Mouse (Mus musculus): ENCODE measurements around the gene BC030499. TPM values are rescaled to one million over a fixed set of nuclear protein-coding genes. Genes with fewer than 3 reads are reported as not detected.

BC030499 gene
- 0.26 and 0.37 TPM in 2 replicates for polyA plus RNA-seq (2015; fragmentation: Nextera tagmentation; extraction: Ambion mirVana)

DNA sequence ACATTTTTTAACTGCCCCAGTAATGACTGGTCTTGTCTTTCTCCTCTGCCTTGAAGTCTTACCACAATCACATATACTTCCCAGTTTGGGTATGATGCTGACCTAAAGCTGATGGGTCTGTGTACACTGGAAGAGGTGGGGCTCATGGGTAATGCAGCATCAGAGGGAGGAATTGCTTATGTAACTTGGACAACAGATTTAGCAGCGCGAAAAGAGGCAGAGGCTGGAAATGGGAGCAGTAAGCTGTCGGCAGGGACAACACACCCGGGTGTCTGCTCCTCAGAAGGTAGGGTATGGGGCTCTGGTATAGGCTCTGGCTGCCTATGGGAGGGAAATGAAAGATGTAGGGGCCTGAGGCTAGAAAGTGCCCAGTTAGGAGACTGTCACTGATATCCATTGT, at the start of gene BC030499:
Gene BC030499 (plus strand): TSS at position 188 of the 400 bp plus-strand sequence.
- WGBS = 87% methylated on average over 4 of the region's 4 CpGs

DNA sequence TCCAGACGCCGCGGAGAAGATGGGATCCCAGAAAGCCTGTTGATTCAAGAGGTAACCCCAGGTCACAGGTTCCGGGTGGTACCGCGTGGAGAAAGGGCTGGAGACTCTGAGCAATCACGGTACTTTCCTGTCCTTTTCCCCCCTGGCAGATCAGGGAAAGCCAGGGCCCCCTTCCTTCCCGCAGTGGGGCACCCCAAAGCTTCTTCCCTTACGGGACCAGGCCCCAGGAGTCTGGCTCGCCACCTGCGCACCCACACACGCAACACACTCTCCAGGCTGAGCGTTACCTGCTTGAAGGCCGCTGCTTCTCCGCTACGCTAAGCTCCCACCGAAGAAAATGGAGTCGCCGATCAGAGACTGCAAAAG, 45.4 kb upstream of the BC030499 start:
- H3K27me3 ChIP-seq (replicated peaks) = no peaks in the 10 kb centered on the region
- peak overlapping the region; percentile 76 for H3K4me3 ChIP-seq (replicated peaks)
- H3K9ac ChIP-seq = peak overlapping the region; percentile 82
- under 1% methylated on average over 19 of the region's 19 CpGs for WGBS
- peak overlapping the region; percentile 71 for H3K4me2 ChIP-seq
- ATAC-seq (ENCODE audit: insufficient read depth, low FRiP score, low read depth) = no peak
- H3K36me3 ChIP-seq = 0 out of 2 replicates have a peak, but pooled peaks cover 5% of the 10 kb centered on the region
- no peaks in the 10 kb centered on the region for H3K9me3 ChIP-seq
- H3K4me1 ChIP-seq = peaks cover 15% of the 10 kb centered on the region
- H3K27ac ChIP-seq = peak overlapping the region; percentile 99

More for the DNA sequence above, at the start of gene BC030499:
- Histone ChIP-seq H3K36me3 (peaks cover 38% of the 10 kb centered on the region), H3K27me3 (replicated peaks) (no peaks in the 10 kb centered on the region), H3K4me3 (replicated peaks) (no peak within 1 kb of the TSS), H3K9me3 (no peaks in the 10 kb centered on the region), H3K9ac (no peak within 1 kb of the TSS), H3K4me2 (no peak within 1 kb of the TSS), H3K4me1 (no peaks in the 10 kb centered on the region), H3K27ac (no peak within 1 kb of the TSS)
- ATAC-seq (ENCODE audit: insufficient read depth, low FRiP score, low read depth) = no peak

DNA sequence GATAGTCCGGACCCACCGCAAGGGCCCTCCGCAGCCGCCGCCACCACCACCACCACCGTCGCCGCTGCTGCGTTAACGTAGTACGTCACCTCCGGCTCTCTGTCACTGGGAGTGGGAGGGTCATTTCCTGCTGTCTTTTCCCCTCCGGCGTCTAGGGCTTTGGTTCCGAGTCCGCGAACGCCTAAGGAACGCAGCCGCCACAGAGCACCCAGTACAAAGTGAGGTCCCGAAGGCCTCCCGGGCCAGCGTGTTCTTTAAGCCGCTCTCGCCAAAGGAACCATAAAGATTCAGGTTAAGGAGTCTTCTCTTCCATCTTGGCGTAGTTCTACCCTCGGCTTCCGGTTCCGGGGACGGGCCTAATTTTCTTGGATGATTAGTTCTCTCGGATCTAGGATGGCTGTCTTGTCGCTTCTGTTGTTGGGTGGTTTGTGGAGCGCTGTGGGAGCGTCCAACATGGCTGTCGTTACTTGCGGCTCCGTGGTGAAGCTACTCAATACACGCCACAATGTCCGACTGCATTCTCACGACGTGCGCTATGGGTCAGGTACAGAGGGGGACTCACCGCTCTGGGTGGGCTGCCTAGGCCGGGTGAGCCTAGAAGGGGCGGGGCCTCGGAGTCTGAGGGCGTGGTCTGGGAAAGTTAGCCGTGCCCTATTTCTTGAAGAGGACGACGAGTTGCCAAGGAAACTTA, 44.9 kb upstream of the BC030499 start, which contains the start of the genes Sdf2 and Supt6:
Gene Sdf2 (plus strand): TSS at position 120 of the 691 bp plus-strand sequence.
Gene Supt6 (minus strand): TSS at position 361 of the 691 bp plus-strand sequence.
- WGBS = 0% methylated on average over 50 of the region's 50 CpGs
- ATAC-seq (ENCODE audit: insufficient read depth, low FRiP score, low read depth) = peak; percentile 88

DNA sequence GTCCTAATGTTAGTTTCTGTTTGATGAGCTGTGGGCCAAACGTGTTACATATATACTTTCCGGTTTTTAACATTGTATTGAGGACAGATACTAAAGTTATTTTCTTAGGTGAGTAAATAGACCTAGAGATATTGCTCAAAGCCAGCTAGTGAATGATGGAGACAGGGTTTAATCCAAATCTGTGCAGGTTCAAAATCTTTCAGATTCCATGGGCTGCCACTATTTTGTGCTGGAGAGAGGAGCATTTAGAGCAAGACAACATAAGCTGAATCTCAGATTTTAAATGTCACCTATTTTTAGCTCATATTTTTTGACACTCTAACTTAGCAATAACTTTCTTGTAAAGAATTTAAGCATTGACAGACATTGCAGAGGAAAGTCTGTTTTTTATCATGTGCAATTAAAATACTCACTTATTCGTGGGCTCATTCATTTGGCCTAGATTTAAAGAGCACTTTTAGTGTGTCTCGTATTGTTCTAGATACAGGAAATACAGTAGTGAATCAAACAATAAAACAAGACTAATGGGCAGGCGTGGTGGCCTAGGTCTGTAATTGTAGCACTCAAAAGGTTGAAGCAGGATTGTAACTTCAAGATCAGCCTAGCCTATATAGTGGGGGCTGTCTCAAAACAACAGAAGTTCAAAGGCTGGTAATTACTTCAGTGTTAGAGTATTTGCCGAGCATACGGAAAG, 44.2 kb upstream of the BC030499 start:
- peak overlapping the region; percentile 76 for H3K4me3 ChIP-seq (replicated peaks)
- no peaks in the 10 kb centered on the region for H3K9me3 ChIP-seq
- H3K4me1 ChIP-seq = peaks cover 15% of the 10 kb centered on the region
- H3K27ac ChIP-seq = peak overlapping the region; percentile 99
- H3K27me3 ChIP-seq (replicated peaks) = no peaks in the 10 kb centered on the region
- no peak for ATAC-seq (ENCODE audit: insufficient read depth, low FRiP score, low read depth)
- H3K36me3 ChIP-seq = peaks cover 6% of the 10 kb centered on the region; the same call in 1 of the 2 replicates
- H3K4me2 ChIP-seq = peak overlapping the region; percentile 60
- 0 out of 2 replicates have a peak overlapping the region, but pooled peaks have one; percentile 82 for H3K9ac ChIP-seq
- WGBS = 34% methylated on average over 7 of the region's 7 CpGs

More for the DNA sequence above, 44.9 kb upstream of the BC030499 start, which contains the start of the genes Sdf2 and Supt6:
- Histone ChIP-seq H3K9ac (peak within 1 kb of the TSS; percentile 82), H3K27me3 (replicated peaks) (no peaks in the 10 kb centered on the region), H3K4me1 (peaks cover 15% of the 10 kb centered on the region), H3K4me3 (replicated peaks) (peak within 1 kb of the TSS; percentile 76), H3K27ac (peak within 1 kb of the TSS; percentile 99), H3K36me3 (0 out of 2 replicates have a peak, but pooled peaks cover 2% of the 10 kb centered on the region), H3K4me2 (peak within 1 kb of the TSS; percentile 71), H3K9me3 (no peaks in the 10 kb centered on the region)

DNA sequence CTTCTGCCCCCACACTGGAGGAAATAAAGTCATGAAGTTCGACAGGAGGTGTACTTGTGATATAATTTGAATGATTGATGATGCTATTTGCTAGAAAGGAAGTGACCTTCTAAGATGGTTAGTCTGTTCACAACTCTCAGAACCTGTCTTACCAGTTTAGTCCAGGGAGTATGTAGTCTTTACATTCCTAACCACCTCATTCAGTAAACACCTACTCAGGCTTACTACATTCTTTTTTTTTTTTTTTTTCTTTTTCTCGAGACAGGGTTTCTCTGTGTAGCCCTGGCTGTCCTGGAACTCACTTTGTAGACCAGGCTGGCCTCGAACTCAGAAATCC, 43.7 kb upstream of the BC030499 start:
- peak overlapping the region; percentile 99 for H3K27ac ChIP-seq
- no peak overlapping the region for H3K9ac ChIP-seq
- 44% methylated on average over 3 of the region's 3 CpGs for WGBS
- H3K4me1 ChIP-seq = peaks cover 15% of the 10 kb centered on the region
- H3K4me2 ChIP-seq = peak overlapping the region; percentile 60
- H3K27me3 ChIP-seq (replicated peaks) = no peaks in the 10 kb centered on the region
- H3K9me3 ChIP-seq = no peaks in the 10 kb centered on the region
- H3K36me3 ChIP-seq = peaks cover 9% of the 10 kb centered on the region; the same call in 1 of the 2 replicates
- ATAC-seq (ENCODE audit: insufficient read depth, low FRiP score, low read depth) = peak; percentile 68; the same call in 1 of the 2 replicates
- H3K4me3 ChIP-seq (replicated peaks) = peak overlapping the region; percentile 76

DNA sequence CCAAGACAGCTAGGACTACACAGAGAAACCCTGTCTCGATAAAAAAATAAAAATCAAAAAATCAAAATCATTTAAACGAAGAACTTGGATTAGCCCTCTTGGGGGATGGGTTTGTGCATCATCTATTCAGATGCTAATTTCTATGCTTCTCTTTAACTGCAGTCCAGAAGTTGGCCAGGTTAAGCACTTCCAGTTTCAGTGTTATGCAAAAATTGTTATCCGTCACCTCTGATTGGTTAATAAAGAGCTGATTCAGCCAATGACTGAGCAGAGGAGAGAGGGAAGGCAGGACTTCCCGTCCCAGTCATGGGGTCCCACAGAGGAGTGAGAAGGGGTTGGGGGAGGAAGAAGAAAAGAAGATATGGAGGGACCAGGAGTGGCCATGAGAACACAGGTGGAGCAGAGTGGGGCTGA, 42.9 kb upstream of the BC030499 start:
- Histone ChIP-seq H3K9ac (no peak overlapping the region), H3K4me2 (peak overlapping the region; percentile 34), H3K9me3 (no peaks in the 10 kb centered on the region), H3K4me3 (replicated peaks) (no peak overlapping the region), H3K27me3 (replicated peaks) (no peaks in the 10 kb centered on the region), H3K36me3 (peaks cover 15% of the 10 kb centered on the region), H3K4me1 (peaks cover 15% of the 10 kb centered on the region), H3K27ac (peak overlapping the region; percentile 73)
- no peak for ATAC-seq (ENCODE audit: insufficient read depth, low FRiP score, low read depth)
- WGBS = 69% methylated on average over 4 of the region's 4 CpGs

DNA sequence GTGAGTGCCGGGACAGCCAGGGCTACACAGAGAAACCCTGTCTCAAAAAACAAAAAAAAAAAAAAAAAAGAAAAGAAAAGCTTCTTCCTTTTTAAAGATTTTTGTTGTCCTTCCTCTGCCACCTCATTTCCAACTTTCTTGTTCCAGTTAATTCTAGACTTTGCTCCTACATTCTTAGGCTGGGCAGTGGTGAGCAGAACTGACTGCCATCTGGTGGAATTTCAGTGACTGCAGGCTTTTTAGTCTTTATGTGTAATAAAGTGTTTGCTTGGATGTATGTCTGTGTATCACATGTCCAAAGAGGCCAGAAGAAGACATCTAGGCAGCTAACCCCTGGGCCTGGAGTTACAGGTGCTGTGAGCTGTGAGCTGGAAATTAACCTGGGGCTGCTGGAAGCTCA, 34.0 kb upstream of the BC030499 start:
- H3K4me2 ChIP-seq = no peak overlapping the region
- H3K4me1 ChIP-seq = no peaks in the 10 kb centered on the region
- H3K9me3 ChIP-seq = no peaks in the 10 kb centered on the region
- no peak overlapping the region for H3K4me3 ChIP-seq (replicated peaks)
- no peak for ATAC-seq (ENCODE audit: insufficient read depth, low FRiP score, low read depth)
- no peak overlapping the region for H3K9ac ChIP-seq
- no peak overlapping the region for H3K27ac ChIP-seq
- peaks cover 28% of the 10 kb centered on the region for H3K36me3 ChIP-seq
- no peaks in the 10 kb centered on the region for H3K27me3 ChIP-seq (replicated peaks)
- 100% methylated on average over 1 of the region's 1 CpGs for WGBS

DNA sequence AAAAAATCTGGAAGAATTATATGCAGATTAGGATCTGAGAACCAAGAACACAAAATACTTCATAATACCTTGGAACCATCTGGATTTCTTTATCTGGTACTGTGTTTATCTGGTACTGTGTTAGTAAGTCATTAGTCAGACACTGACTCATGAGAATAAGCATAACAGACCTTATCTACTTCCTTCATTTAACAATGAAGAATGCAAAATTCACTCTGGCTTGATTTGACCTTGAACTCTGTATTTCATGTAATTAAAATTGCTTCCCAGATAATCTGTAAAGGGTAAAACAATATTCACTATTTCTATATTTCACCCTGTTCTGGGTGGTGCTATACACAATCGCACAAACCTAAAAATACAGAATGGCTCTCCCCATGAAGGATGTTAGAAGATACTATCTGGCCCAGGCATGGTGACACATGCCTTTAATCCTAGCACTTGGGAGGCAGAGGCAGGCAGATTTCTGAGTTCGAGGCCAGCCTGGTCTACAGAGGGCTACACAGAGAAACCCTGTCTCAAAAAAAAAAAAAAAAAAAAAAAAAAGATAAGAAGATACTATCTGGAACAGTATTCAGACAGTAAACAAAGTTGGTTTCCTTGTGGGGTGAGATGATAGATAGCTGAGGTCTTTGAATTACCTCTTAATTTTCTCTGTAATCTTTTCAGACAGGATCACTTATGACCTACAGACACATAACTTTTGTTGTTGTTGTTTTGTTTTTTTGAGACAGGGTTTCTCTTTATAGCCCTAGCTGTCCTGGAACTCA, 30.0 kb upstream of the BC030499 start:
- Histone ChIP-seq H3K4me2 (peak overlapping the region; percentile 74), H3K36me3 (peaks cover 20% of the 10 kb centered on the region), H3K4me1 (peaks cover 7% of the 10 kb centered on the region), H3K4me3 (replicated peaks) (peak overlapping the region; percentile 85), H3K9me3 (no peaks in the 10 kb centered on the region), H3K27ac (no peak overlapping the region), H3K27me3 (replicated peaks) (no peaks in the 10 kb centered on the region), H3K9ac (no peak overlapping the region)
- ATAC-seq (ENCODE audit: insufficient read depth, low FRiP score, low read depth) = no peak
- 95% methylated on average over 2 of the region's 2 CpGs for WGBS

DNA sequence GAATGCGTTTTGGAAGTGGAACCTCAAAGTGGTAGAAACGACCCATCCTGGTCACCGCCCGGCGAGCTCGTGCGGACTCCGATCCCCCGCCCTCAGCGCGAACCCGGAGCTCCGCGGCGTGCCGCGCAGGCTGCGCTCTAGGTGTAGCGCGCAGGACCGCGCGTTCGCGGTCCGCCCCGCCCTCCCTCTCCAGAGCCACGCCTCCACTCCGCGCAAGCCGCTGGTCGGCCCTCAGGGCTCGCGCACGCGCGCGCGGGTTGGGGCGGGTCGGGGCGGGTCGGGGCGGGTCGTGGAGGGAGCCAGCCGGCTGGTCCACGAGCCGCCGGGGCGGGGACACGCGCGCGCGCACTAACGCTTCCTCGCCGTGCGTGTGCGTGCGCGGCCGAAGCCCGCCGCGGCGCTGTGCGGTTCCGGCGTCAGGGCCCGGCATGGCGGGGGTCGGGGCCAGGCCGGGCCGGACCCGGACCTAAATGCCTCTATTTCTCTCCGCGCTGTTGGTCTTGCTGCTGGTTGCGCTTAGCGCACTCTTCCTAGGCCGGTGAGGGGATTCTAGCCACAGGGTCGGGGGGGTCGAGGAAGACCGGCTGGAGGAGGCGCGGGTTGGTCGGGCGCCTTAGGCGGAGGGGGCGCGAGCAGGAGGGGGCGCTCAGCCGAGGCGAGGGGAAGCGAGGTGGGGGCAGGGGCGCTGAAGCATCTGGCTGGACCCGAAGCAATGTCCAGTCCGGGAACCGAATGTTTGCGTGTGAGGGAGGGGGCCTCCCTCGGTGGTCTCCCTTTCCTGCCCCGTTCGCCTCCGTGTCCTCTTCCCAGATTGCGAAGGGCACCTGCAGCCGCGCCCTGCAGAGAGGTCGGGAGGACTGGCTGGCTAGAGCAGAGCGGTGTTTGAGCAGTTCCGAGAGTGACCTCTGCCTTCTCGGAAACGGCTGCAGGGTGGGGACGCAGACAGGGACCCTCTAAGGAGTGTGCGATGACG, 29.0 kb upstream of the BC030499 start, which contains the start of gene 2610507B11Rik:
Gene 2610507B11Rik (plus strand): TSS at position 373 of the 973 bp plus-strand sequence.
- Histone ChIP-seq H3K9me3 (no peaks in the 10 kb centered on the region), H3K27ac (peak within 1 kb of the TSS; percentile 86), H3K9ac (peak within 1 kb of the TSS; percentile 54; the same call in 1 of the 2 replicates), H3K27me3 (replicated peaks) (no peaks in the 10 kb centered on the region), H3K4me1 (peaks cover 7% of the 10 kb centered on the region), H3K4me3 (replicated peaks) (peak within 1 kb of the TSS; percentile 85), H3K4me2 (peak within 1 kb of the TSS; percentile 74), H3K36me3 (peaks cover 23% of the 10 kb centered on the region)
- ATAC-seq (ENCODE audit: insufficient read depth, low FRiP score, low read depth) = peak; percentile 96
- WGBS = under 1% methylated on average over 110 of the region's 115 CpGs

DNA sequence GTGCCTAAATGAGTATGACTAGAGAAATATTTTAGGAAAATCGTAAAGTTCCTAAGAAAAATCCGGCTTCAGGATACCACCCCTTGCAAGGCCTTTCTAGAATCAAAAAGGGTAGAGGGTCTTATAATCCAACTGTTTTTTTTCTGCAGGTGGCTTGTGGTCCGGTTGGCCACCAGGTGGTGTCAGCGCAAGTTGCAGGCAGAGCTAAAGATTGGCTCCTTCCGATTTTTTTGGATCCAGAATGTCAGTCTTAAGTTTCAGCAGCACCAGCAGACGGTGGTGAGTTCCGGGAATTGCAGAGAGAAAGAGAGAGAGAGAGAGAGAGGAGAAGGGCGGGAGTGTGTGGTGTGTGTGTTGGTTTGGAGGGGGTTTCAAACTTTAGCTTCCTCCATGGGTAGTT, 28.1 kb upstream of the BC030499 start:
- peak overlapping the region; percentile 85 for H3K4me3 ChIP-seq (replicated peaks)
- no peak for ATAC-seq (ENCODE audit: insufficient read depth, low FRiP score, low read depth)
- H3K4me2 ChIP-seq = peak overlapping the region; percentile 74
- under 1% methylated on average over 8 of the region's 8 CpGs for WGBS
- H3K36me3 ChIP-seq = peaks cover 27% of the 10 kb centered on the region
- H3K9me3 ChIP-seq = no peaks in the 10 kb centered on the region
- H3K27ac ChIP-seq = peak overlapping the region; percentile 86
- H3K27me3 ChIP-seq (replicated peaks) = no peaks in the 10 kb centered on the region
- H3K9ac ChIP-seq = no peak overlapping the region
- H3K4me1 ChIP-seq = peaks cover 7% of the 10 kb centered on the region
